Mouse (Mus musculus) lung, postnatal 25 days (tissue): ENCODE data around the gene Zfp652.
A peak's percentile ranks its signal among the peaks of the same experiment; 100 is the strongest.
"Not testable (repeated sequence)": the region's sequence is repeated elsewhere in the genome, so short reads cannot be mapped to it uniquely, and the experiment has no call there.

Experiments
- DNase-seq: peaks from one replicate; pipeline ENCODE4 v3.0.0; 2022; ENCODE audit warnings: low spot score

Zfp652 gene

GRCm38 (mm10) chr11:95712563-95713224 is at the start of gene Zfp652:
Zfp652 (plus strand) TSS chr11:95712673.
- peak; percentile 94 for DNase-seq

GRCm38 (mm10) chr11:95666529-95667149 is 45.8 kb upstream of the Zfp652 start, which contains the start of gene Phb:
Phb (plus strand) TSS chr11:95666957.
- peak; percentile 99 for DNase-seq

- peak; percentile 16 for DNase-seq
These were observed 45.3 kb upstream of the Zfp652 start for GRCm38 (mm10) chr11:95667177-95667576.

DNA sequence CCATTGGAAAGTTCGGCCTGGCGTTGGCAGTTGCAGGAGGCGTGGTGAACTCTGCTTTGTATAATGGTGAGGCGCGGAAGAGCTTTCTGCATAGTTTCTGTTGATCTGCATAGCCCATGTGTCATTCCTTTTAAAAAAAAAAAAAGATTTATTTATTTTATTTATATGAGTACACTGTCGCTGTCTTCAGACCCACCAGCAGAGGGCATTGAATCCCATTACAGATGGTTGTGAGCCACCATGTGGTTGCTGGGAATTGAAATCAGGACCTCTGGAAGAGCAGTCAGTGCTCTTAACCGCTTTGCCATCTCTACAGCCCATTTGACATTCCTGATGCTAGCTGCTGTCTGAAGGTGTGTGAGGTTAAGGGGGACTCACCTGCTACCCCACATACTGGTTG is 44.4 kb upstream of the Zfp652 start:
- DNase-seq: not testable (repeated sequence)

DNA sequence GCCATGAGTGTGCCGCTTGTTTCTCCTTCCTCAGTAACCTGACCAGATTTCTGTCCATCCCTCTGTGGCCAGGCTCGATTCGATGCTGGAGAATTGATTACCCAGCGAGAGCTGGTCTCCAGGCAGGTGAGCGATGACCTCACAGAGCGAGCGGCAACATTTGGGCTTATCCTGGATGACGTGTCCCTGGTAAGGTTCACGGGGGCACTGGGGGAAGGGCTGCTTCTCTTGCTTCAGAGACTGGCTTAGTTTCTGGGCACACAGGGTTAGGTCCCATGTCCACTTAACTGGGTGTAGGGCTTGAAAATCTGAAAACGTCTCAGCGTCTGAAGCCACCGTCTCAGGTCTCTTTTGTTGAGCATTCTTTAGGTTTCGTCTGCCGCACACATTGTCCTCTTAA is 37.0 kb upstream of the Zfp652 start:
- no peak for DNase-seq

GRCm38 (mm10) chr11:95676307-95676706 is 36.2 kb upstream of the Zfp652 start:
- peak; percentile 24 for DNase-seq

GRCm38 (mm10) chr11:95677925-95678701 is 34.4 kb upstream of the Zfp652 start:
- no peak for DNase-seq

DNA sequence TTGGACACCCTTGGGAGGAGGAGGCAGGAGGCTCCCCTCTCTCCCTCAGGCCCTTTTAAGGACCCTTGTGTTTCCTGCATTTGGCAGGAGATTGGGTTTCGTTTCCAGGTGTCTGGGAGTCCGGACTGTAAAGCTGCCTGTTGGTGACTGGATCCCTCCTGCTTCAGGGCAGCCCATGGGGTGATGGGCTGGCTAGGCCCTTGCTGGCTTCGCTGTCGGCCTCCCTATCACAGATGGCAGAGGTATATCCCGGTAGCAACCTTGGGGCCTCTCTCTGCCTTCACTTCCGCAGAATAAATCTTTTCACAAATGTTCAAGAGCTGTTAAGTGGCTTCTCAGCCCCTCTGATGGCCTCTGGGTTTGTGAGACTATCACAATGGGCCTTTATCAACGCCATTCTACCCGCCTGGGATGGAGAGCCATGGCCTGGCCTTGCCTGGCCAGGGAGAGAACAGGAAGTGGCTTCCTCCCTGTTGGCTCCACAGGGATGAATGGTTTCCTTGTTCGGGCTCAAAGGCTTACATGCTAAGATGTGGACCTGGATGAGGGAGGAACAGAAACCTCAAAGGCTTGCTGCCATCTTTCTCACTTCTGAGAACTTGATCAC is 30.4 kb upstream of the Zfp652 start:
- DNase-seq: no peak

- DNase-seq: no peak
These were observed 29.5 kb upstream of the Zfp652 start for GRCm38 (mm10) chr11:95682946-95683345.

GRCm38 (mm10) chr11:95686031-95686430 is 26.4 kb upstream of the Zfp652 start:
- peak; percentile 84 for DNase-seq

DNA sequence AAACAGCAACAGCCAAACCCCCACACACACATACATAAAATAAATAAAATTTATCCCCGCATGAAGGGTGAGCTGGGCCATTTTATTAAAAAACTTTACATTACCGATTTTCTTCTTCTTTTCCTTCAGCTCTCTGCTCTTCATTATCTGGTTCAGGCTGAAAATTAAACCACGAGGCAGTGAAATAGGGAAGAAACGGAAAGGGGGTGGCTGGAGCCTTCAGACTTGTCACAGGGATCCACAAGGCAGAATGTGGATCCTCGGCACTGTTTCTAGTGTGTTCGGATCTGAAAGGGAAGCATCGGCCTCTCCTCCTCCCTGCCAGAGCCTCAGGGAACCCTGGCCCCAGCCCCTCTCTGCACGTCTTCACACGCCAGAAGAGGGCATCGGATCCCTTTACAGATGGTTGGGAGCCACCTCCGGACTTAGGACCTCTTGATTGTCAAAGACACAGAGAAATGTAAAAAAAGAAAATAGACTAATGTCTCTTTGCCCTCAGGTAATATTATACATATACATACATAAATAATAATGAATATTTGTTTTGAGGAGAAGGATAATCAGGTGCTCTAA is 25.3 kb upstream of the Zfp652 start:
- DNase-seq: no peak

GRCm38 (mm10) chr11:95688515-95688914 is 24.0 kb upstream of the Zfp652 start:
- peak; percentile 81 for DNase-seq

GRCm38 (mm10) chr11:95688981-95689380 is 23.5 kb upstream of the Zfp652 start:
- peak; percentile 34 for DNase-seq

GRCm38 (mm10) chr11:95689544-95689943 is 22.9 kb upstream of the Zfp652 start:
- DNase-seq: no peak

DNA sequence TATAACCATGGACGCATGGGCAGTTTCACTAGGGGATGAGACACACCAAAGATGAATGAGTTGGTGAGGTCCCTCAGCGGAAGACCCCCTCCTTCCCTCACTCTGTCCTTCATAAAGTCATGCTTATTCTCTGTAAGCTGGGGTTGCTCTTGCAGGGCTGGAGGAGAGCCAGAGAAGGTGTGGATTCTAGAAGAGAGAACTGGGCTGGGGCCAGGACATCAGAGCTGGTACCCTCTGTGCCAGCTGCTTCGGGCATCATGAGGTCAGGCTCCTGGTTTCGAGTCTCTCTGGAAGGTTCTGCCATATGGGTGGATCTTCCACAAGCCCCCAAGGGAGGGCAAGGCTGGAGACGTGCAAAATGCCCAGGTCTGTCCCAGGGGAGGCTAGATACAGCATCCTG is 13.9 kb upstream of the Zfp652 start:
- no peak for DNase-seq

DNA sequence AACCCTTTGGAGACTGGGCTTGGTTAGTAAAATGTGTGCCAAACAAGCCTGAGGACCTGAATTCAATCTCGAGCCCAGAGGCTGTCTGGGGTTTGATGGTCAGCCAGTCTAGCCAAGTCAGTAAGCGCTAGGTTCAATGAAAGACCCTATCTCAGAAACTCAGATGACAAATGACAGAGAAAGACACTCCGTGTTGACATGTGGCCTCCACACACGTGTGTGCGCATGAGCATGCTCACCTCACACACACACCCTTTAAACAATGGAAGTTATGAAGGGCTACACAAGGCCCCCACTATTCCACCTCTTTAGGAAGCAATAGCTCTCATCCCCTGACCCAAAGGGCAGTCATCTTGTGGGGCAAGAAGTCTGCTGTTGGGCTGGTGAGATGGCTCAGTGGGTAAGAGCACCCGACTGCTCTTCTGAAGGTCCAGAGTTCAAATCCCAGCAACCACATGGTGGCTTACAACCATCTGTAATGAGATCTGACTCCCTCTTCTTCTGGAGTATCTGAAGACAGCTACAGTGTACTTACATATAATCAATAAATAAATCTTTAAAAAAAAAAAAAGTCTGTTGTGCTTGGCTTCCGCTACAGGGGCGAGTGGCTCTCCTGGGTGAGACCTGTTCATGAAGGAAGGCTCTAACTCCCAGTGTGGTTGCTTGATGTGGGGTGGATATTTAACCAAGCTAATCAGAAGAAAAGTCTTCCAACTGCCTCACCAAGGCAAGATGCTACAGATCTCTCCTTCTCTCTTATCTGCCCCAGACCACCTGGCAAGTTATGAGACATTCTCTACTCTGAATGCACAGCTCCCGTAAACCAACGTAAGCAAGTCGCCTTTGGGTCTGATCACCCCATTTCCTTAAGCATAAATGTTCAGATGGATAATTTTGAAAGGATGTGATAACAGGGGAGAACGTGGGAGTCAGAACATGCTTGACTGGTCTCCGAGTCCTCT is 11.4 kb upstream of the Zfp652 start:
- no peak for DNase-seq

GRCm38 (mm10) chr11:95704032-95704969 is 8.2 kb upstream of the Zfp652 start:
- DNase-seq: no peak

DNA sequence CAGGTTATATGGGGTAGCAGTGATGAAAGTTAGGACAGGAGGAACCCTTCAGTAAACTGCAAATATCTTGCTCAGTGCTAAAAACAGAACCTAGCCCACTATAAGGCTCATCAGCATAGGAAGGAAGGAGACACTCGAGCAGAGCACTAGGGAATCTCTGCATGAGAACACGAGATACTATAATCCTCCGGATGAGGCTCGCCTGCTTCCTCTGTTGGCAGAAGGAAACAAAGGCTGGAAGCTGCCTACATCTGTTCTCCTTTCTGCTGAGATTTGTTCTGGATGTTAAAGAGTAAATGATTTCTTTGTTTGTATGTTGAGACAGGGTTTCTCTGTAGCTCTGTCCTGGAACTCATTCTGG is 7.5 kb upstream of the Zfp652 start:
- no peak for DNase-seq

DNA sequence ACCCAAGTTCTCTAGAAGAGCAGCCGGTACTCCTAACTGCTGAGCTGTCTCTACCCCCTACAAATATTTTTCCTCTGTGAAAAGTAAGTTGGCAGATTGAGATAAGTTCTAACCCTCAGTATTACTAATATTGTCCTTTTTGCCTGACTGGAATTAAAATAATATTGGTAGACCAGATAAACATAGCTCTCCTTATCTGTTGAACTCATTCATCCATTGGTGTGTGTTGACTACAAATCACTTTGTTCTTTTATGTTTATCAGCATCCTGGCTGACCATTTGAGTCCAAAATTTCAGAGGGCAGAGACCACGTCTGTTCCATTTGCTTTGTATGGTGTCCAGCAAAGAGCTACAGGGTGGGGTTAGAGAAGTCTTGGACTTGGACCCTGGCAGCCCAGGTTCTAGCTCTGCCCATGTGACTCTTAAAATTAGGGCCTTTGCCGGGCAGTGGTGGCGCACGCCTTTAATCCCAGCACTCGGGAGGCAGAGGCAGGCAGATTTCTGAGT is 2.9 kb upstream of the Zfp652 start:
- no peak for DNase-seq

DNA sequence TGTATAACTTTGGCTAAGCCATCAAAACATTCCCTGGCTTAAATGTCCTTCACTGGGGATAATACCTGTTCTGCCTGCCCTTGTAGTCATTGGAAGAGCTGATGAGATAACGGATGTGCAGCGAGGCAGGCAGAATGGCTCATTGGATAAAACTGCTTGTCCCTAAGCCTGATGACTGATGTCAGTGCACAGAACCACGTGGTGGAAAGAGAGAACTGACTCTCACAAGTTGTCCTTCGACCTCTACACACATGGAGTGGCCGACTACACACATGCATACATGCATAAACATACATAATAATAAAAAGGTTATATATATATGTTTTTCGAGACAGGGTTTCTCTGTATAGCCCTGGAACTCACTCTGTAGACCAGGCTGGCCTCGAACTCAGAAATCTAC is 2.0 kb upstream of the Zfp652 start:
- DNase-seq: no peak
